Mouse (Mus musculus) ES-Bruce4 (cell line): ENCODE results near the gene C1ql2.

Source experiments
- CTCF ChIP-seq: IDR thresholded peaks from one replicate; pipeline ENCODE4 v1.8.1; 2011; ENCODE audit warnings: low read depth, low read length
- EP300 ChIP-seq: IDR thresholded peaks from 2 replicates; pipeline ENCODE4 v1.6.1; 2011; ENCODE audit warnings: low read depth, low read length; ENCODE audit not compliant: insufficient read depth

GRCm38 (mm10) chr1:120374131-120374530 is 33.7 kb downstream of the C1ql2 start:
- TF ChIP-seq CTCF = no peak
- TF ChIP-seq EP300 = no peak
